Mouse (Mus musculus) right cerebral cortex, postnatal 14 days (tissue): Measurements from ENCODE around the gene Ovol2.

ENCODE experiments used
- DNase-seq: peaks from one replicate; pipeline ENCODE4 v3.0.0; 2022

The Ovol2 gene

DNA sequence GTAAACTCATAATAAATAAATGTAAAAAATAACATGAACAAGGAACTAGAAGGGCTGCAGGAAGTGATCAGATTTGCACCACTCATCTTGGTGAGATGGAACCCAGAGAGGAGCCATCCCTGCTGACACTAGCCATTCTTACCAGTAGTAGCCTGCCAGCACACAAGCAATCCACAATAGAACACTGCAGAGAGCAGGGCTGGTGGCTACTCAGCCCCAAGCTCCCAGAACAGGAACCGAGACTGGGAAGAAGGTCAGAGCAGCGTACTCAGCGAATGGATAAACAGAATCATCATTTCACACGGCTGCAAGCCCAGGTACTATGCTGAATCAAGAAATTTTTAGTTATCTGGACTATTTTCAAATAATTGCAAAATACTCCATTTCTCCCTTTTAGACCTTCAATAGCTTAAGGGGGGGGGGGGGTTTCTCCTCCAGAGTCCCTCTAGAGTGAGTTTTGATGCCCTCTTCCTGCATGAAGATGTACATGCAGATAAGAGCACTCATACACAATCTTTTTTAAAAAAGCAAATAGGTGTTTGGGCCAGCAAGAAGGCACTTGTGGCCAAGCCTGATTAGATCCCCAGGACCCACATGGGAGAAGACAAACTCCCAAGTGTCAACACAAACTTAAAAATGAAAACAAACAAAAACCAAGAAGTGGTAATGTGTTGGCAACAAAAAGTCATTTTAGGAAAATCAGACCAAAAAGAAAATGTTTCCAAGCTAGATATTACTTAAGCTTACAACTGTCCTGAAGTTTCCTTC lies 65.8 kb downstream of the Ovol2 start:
- no peak for DNase-seq

DNA sequence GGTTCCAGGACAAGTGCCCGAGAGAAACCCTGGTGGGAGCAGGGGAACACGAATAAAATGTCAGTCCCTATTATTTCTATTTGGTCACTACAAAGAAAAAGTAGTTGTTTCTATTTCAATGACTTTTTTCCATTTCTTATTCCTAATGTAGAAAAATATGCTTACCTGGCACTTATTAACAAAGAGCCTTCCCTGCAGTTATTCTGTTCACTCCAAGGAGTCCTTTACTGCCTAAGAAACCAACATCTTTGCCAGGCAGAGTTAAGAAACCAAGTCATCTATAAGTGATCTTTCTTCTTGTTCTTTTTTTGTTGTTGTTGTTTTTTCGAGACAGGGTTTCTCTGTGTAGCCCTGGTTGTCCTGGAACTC lies 66.8 kb downstream of the Ovol2 start:
- DNase-seq, result no peak

DNA sequence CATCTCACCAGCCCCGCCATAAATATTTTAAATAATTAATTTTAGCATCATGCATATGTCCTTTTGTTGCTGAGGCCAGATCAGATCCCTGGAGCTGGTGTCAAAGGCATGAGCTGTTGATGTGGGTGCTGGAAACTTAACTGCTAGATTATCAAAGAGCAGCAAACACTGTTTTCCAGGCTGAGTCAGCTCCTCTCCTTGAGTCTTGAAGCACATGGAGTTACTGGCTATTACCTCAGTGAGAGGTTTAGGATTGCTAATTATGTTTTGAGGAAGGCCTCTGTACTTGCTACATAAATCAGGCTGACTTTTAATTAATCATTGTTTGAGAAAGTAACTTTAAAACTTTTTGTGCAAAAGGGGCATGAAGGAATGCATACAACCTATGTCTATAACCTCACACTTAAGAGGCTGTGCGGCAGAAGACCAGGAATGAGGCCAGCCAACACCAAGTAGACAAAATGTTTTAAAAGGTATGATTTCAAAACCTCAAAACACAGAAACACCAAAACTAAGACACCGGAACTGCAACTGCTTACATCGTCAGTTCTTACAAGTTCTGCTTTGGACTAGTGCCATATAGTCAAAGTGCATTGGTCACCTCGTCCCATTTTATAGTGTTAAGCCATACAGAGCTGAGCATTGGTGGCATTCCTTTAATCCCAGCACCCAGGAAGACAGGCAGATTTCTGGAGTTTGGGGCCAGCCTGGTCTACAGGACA lies 67.4 kb downstream of the Ovol2 start:
- DNase-seq, result no peak

DNA sequence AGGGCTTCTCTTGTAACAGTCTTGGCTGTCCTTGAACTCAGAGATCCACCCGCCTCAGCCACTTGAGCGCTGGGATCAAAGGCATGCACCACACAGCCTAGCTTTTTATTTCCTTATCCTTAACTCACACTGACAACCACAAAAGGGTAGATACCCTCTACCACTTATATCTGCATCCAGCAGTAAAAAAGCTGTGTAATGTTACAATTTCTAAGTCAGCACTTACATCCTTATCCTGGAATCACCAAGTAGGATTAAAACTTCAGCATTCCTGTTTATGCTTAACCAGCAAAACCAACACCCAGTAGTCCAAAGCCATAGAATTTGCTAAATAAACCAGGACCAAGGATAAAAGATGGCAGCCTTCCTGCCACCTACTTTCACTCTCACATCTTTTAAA lies 69.1 kb downstream of the Ovol2 start:
- DNase-seq, result no peak
